Mouse (Mus musculus) forebrain, embryonic 11.5 days (tissue): ENCODE results near the gene Ly6g6c. TPM values are rescaled to one million over a fixed set of nuclear protein-coding genes. Genes with fewer than 3 reads are reported as not detected.

Experiments used
- ATAC-seq: fragments of 200-750 bp; cut with Nextera tagmentation; replicated peaks from 2 replicates; pipeline ENCODE4 v1.8.0; 2017; ENCODE audit warnings: moderate TSS enrichment; ENCODE audit not compliant: low FRiP score
- DNase-seq: peaks from one replicate; pipeline ENCODE4 v3.0.0-alpha.2; 2017; ENCODE audit warnings: low spot score
- H3K27ac ChIP-seq: fragments of 300-500 bp; sonication (generic); 2 replicates; pipeline ENCODE4 v1.5.1; 2014; ENCODE audit warnings: low read depth, low read length
- H3K27me3 ChIP-seq: fragments of 300-500 bp; sonication (generic); 2 replicates; pipeline ENCODE4 v1.6.1; 2014; ENCODE audit warnings: mild to moderate bottlenecking, low read length, mixed read lengths; ENCODE audit not compliant: control insufficient read depth, insufficient read depth
- H3K36me3 ChIP-seq: fragments of 300-500 bp; sonication (generic); 2 replicates; pipeline ENCODE4 v1.6.1; 2014; ENCODE audit warnings: mild to moderate bottlenecking, low read length, moderate library complexity, mixed read lengths; ENCODE audit not compliant: control insufficient read depth, insufficient read depth
- H3K4me1 ChIP-seq: fragments of 300-500 bp; sonication (generic); replicated peaks from 2 replicates; pipeline ENCODE4 v1.6.1; 2014; ENCODE audit warnings: low read length, mixed read lengths; ENCODE audit not compliant: control insufficient read depth, insufficient read depth
- H3K4me2 ChIP-seq: fragments of 300-500 bp; sonication (generic); 2 replicates; pipeline ENCODE4 v1.6.1; 2014; ENCODE audit warnings: low read depth, mild to moderate bottlenecking, low read length, moderate library complexity, mixed read lengths; ENCODE audit not compliant: severe bottlenecking
- H3K4me3 ChIP-seq: fragments of 300-500 bp; sonication (generic); 2 replicates; pipeline ENCODE4 v1.5.1; 2014; ENCODE audit warnings: low read depth, low read length
- H3K9ac ChIP-seq: fragments of 300-500 bp; sonication (generic); 2 replicates; pipeline ENCODE4 v1.6.1; 2014; ENCODE audit warnings: low read length
- H3K9me3 ChIP-seq: fragments of 300-500 bp; sonication (generic); 2 replicates; pipeline ENCODE4 v1.6.1; 2016; ENCODE audit warnings: low read length, mixed read lengths; ENCODE audit not compliant: control insufficient read depth
- WGBS: fragments of 180-500 bp; shearing (Covaris S2); extraction: QIAGEN DNeasy Blood & Tissue Kit; methylation state at CpG from one replicate; pipeline ENCODE4 v1.1.7; 2014; 5-methylcytosine and 5-hydroxymethylcytosine counted together
- polyA plus RNA-seq: library from polyadenylated mRNA; unstranded; fragments of >200 nt; fragmentation: Nextera tagmentation; extraction: Ambion mirVana; gene quantifications from 2 replicates; pipeline ENCODE4 v1.2.1, GENCODE M21; 2014

The Ly6g6c gene
- polyA plus RNA-seq, 1 experiment from 2014 or later = 0.20 TPM

DNA sequence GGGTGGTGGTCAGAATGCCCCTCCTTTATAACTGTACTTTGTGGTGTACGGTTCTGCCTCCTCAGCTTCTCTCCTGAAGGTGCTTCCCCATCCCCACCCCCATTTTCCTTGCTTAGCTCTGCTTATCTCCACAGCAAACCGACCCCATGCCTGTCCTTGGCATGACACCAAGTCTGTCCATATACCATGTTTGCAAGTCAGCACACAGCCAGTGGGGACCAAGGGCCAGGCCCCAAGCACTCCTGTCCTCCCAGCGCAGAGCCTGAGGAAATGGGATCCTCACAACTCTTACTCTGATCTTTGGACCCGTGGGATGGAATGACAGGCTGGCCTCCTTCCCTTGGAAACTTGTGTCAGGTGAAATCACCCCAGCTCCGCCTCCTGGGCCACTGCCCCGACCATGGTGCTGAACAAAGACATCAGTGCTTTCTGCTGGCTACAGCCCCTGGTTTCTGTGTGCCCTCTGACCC is 38.1 kb downstream of the Ly6g6c start:
- Histone ChIP-seq H3K9me3 (no peaks in the 10 kb centered on the region), H3K36me3 (peaks cover 7% of the 10 kb centered on the region), H3K4me1 (no peaks in the 10 kb centered on the region), H3K9ac (no peak overlapping the region), H3K27me3 (no peaks in the 10 kb centered on the region), H3K27ac (no peak overlapping the region), H3K4me2 (no peak overlapping the region), H3K4me3 (no peak overlapping the region)
- no peak for DNase-seq
- WGBS = 79% methylated on average over 6 of the region's 6 CpGs
- ATAC-seq = no peak

GRCm38 (mm10) chr17:35104079-35104478 is 38.9 kb downstream of the Ly6g6c start:
- Histone ChIP-seq H3K9me3 (no peaks in the 10 kb centered on the region), H3K9ac (no peak overlapping the region), H3K27me3 (no peaks in the 10 kb centered on the region), H3K4me3 (no peak overlapping the region), H3K4me2 (no peak overlapping the region), H3K36me3 (peaks cover 7% of the 10 kb centered on the region), H3K4me1 (no peaks in the 10 kb centered on the region), H3K27ac (no peak overlapping the region)
- no peak for DNase-seq
- no peak for ATAC-seq
- 92% methylated on average over 7 of the region's 7 CpGs for WGBS

DNA sequence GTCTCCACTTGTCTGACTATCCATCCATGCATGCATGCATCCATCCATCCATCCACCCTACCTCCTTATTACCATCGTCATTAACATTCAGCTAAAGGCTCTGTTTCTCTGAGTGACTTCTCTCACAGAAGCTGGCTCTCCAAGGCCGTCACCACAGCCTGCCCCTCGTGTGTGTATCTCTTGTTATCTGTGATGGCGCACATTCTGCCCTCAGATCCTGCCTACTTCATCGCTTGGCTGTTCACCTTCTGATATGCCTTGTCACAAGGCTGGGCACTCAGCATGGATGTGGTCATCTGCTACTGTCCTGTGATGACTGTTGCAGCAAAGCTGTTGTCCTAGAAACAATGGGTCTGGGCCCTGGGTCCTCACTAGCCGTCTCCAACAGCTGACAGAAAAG is 39.6 kb downstream of the Ly6g6c start:
- peaks cover 7% of the 10 kb centered on the region for H3K36me3 ChIP-seq
- ATAC-seq = no peak

GRCm38 (mm10) chr17:35105740-35106389 is 40.7 kb downstream of the Ly6g6c start:
- H3K4me3 ChIP-seq = no peak overlapping the region
- H3K27me3 ChIP-seq = no peaks in the 10 kb centered on the region
- H3K36me3 ChIP-seq = peaks cover 7% of the 10 kb centered on the region
- WGBS = 26% methylated on average over 13 of the region's 13 CpGs
- DNase-seq (no peak), ATAC-seq (no peak)
- H3K9ac ChIP-seq = peak overlapping the region; percentile 53
- no peaks in the 10 kb centered on the region for H3K9me3 ChIP-seq
- H3K4me1 ChIP-seq = no peaks in the 10 kb centered on the region
- no peak overlapping the region for H3K27ac ChIP-seq
- peak overlapping the region; percentile 33; the same call in 1 of the 2 replicates for H3K4me2 ChIP-seq

More for the DNA sequence above, 39.6 kb downstream of the Ly6g6c start:
- Histone ChIP-seq H3K27me3 (no peaks in the 10 kb centered on the region), H3K9me3 (no peaks in the 10 kb centered on the region), H3K4me2 (no peak overlapping the region), H3K27ac (no peak overlapping the region), H3K4me1 (no peaks in the 10 kb centered on the region), H3K9ac (no peak overlapping the region), H3K4me3 (no peak overlapping the region)
- WGBS = 81% methylated on average over 6 of the region's 6 CpGs
- no peak for DNase-seq

DNA sequence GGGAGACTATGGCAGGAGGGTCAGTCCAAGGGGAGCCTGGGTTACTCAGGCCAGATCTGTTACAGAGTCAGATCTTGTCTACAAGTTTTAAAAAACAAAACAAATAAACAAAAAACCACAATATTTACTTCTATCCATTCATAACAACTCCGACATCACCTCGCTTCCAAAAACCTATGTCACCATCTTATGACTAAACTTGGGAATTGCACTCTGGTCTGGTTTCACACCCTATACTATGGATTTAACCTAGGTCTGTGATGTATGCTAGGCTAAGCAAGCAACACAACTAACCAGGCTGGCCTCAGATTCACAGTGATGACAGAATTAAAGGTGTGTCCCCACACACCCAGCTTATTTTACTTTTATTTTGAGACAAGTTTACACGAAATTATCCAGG is 41.3 kb downstream of the Ly6g6c start:
- Histone ChIP-seq H3K27ac (no peak overlapping the region), H3K4me2 (peak overlapping the region; percentile 33; the same call in 1 of the 2 replicates), H3K36me3 (peaks cover 7% of the 10 kb centered on the region), H3K4me1 (no peaks in the 10 kb centered on the region), H3K9ac (peak overlapping the region; percentile 53; the same call in 1 of the 2 replicates), H3K4me3 (no peak overlapping the region), H3K9me3 (no peaks in the 10 kb centered on the region), H3K27me3 (no peaks in the 10 kb centered on the region)
- 71% methylated on average over 3 of the region's 3 CpGs for WGBS
- no peak for ATAC-seq
- no peak for DNase-seq

DNA sequence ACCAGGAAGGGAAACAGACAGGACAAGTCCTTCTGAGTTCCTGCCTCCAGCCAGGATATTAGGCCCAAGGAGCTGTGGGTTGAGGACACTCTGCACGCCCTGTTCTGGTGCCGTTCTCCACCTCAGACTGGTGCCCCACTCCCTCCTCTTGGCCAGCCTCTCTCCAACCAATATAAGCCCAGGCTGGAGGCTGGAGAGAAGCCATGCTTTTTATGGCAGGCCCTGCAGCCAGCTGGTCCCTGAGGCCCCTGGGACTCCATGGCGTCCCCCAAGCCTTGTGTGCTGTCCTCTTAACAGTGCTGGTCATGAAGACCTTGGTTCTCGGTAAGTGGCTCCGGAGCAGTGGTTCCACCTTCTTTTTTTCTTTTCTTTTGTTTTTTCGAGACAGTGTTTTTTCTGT is 42.9 kb downstream of the Ly6g6c start, which contains the start of gene Ly6g5c:
TSS of gene Ly6g5c (plus strand) at position 183 of the 400 bp plus-strand sequence.
- Histone ChIP-seq H3K4me3 (no peak within 1 kb of the TSS), H3K9ac (no peak within 1 kb of the TSS), H3K27ac (no peak within 1 kb of the TSS), H3K4me2 (no peak within 1 kb of the TSS), H3K9me3 (no peaks in the 10 kb centered on the region), H3K4me1 (no peaks in the 10 kb centered on the region), H3K27me3 (no peaks in the 10 kb centered on the region), H3K36me3 (no peaks in the 10 kb centered on the region; the same call in 1 of the 2 replicates)
- ATAC-seq (no peak), DNase-seq (no peak)
- WGBS = 90% methylated on average over 6 of the region's 6 CpGs

GRCm38 (mm10) chr17:35111774-35112173 is 46.6 kb downstream of the Ly6g6c start:
- no peaks in the 10 kb centered on the region for H3K4me1 ChIP-seq
- no peaks in the 10 kb centered on the region for H3K9me3 ChIP-seq
- no peak overlapping the region for H3K9ac ChIP-seq
- H3K4me3 ChIP-seq = no peak overlapping the region
- no peak overlapping the region for H3K27ac ChIP-seq
- ATAC-seq = no peak
- H3K4me2 ChIP-seq = no peak overlapping the region
- WGBS = 79% methylated on average over 9 of the region's 9 CpGs
- DNase-seq = no peak
- H3K36me3 ChIP-seq = peaks cover 6% of the 10 kb centered on the region; the same call in 1 of the 2 replicates
- no peaks in the 10 kb centered on the region for H3K27me3 ChIP-seq

GRCm38 (mm10) chr17:35115046-35116019 is 50.1 kb downstream of the Ly6g6c start, which contains the start of gene Ly6g5b:
TSS of gene Ly6g5b (minus strand) at chr17:35115428.
- Histone ChIP-seq H3K9ac (no peak within 1 kb of the TSS), H3K4me2 (no peak within 1 kb of the TSS), H3K27ac (no peak within 1 kb of the TSS), H3K4me1 (peaks cover 3% of the 10 kb centered on the region; the same call in 1 of the 2 replicates), H3K9me3 (no peaks in the 10 kb centered on the region), H3K27me3 (no peaks in the 10 kb centered on the region), H3K36me3 (peaks cover 16% of the 10 kb centered on the region; the same call in 1 of the 2 replicates), H3K4me3 (no peak within 1 kb of the TSS)
- 92% methylated on average over 8 of the region's 8 CpGs for WGBS
- DNase-seq (no peak), ATAC-seq (no peak)
